Mouse (Mus musculus): ENCODE measurements around the gene Cpsf6.

- TF ChIP-seq POLR2AphosphoS5 (IDR thresholded peaks at IDR 0.05; ENCODE audit: insufficient replicate concordance, low read depth, low read length) (no peak), CTCF (IDR thresholded peaks at IDR 0.05; ENCODE audit: low read depth, low read length) (no peak)
Observed at GRCm38 (mm10) chr10:117413562-117414527, 34.0 kb upstream of the Cpsf6 start.
